Mouse (Mus musculus): ENCODE measurements around the gene Gm10717. TPM values are rescaled to one million over a fixed set of nuclear protein-coding genes. Genes with fewer than 3 reads are reported as not detected.
"Not testable (repeated sequence)": the region's sequence is repeated elsewhere in the genome, so short reads cannot be mapped to it uniquely, and the experiment has no call there.

Gm10717 gene
- polyA plus RNA-seq, 1 experiment from 2014 or later, result 1.0 TPM

- not testable (repeated sequence) for H3K4me2 ChIP-seq (replicated peaks); ATAC-seq (ENCODE audit: low FRiP score); H3K27me3 ChIP-seq (ENCODE audit: control insufficient read depth, insufficient read depth, low read length); H3K4me1 ChIP-seq (replicated peaks; ENCODE audit: control insufficient read depth, insufficient read depth, low read length); H3K9ac ChIP-seq; H3K27ac ChIP-seq; DNase-seq (ENCODE audit: low spot score); H3K4me3 ChIP-seq (replicated peaks; ENCODE audit: low read length); H3K9me3 ChIP-seq (ENCODE audit: control insufficient read depth, low read length); H3K36me3 ChIP-seq (replicated peaks; ENCODE audit: control insufficient read depth, insufficient read depth)
- WGBS, result 75% methylated on average over 9 of the region's 13 CpGs
Observed at GRCm38 (mm10) chr9:3023312-3023984, 1.8 kb upstream of the Gm10717 start, which contains the start of gene Gm10718. Gene Gm10718 (plus strand): TSS chr9:3023547.

GRCm38 (mm10) chr9:3023985-3024648 is 1.1 kb upstream of the Gm10717 start:
- 76% methylated on average over 15 of the region's 16 CpGs for WGBS
- not testable (repeated sequence) for H3K4me3 ChIP-seq (replicated peaks; ENCODE audit: low read length); DNase-seq (ENCODE audit: low spot score); H3K4me2 ChIP-seq (replicated peaks); ATAC-seq (ENCODE audit: low FRiP score); H3K9ac ChIP-seq; H3K36me3 ChIP-seq (replicated peaks; ENCODE audit: control insufficient read depth, insufficient read depth); H3K27me3 ChIP-seq (ENCODE audit: control insufficient read depth, insufficient read depth, low read length); H3K27ac ChIP-seq; H3K4me1 ChIP-seq (replicated peaks; ENCODE audit: control insufficient read depth, insufficient read depth, low read length); H3K9me3 ChIP-seq (ENCODE audit: control insufficient read depth, low read length)

- 65% methylated on average over 4 of the region's 6 CpGs for WGBS
- H3K27ac ChIP-seq; H3K36me3 ChIP-seq (replicated peaks; ENCODE audit: control insufficient read depth, insufficient read depth); DNase-seq (ENCODE audit: low spot score); H3K4me2 ChIP-seq (replicated peaks); H3K9me3 ChIP-seq (ENCODE audit: control insufficient read depth, low read length); H3K4me3 ChIP-seq (replicated peaks; ENCODE audit: low read length); H3K4me1 ChIP-seq (replicated peaks; ENCODE audit: control insufficient read depth, insufficient read depth, low read length); ATAC-seq (ENCODE audit: low FRiP score); H3K27me3 ChIP-seq (ENCODE audit: control insufficient read depth, insufficient read depth, low read length); H3K9ac ChIP-seq: not testable (repeated sequence)
Observed at GRCm38 (mm10) chr9:3025653-3026052, 436 bp downstream of the Gm10717 start.

GRCm38 (mm10) chr9:3026136-3026535 is 919 bp downstream of the Gm10717 start:
- H3K4me1 ChIP-seq (replicated peaks; ENCODE audit: control insufficient read depth, insufficient read depth, low read length); H3K36me3 ChIP-seq (replicated peaks; ENCODE audit: control insufficient read depth, insufficient read depth); H3K9me3 ChIP-seq (ENCODE audit: control insufficient read depth, low read length); H3K4me2 ChIP-seq (replicated peaks); ATAC-seq (ENCODE audit: low FRiP score); H3K9ac ChIP-seq; H3K27me3 ChIP-seq (ENCODE audit: control insufficient read depth, insufficient read depth, low read length); DNase-seq (ENCODE audit: low spot score); H3K27ac ChIP-seq; H3K4me3 ChIP-seq (replicated peaks; ENCODE audit: low read length): not testable (repeated sequence)
- 76% methylated on average over 5 of the region's 5 CpGs for WGBS

GRCm38 (mm10) chr9:3026741-3027140 is 1.5 kb downstream of the Gm10717 start:
- H3K4me3 ChIP-seq (replicated peaks; ENCODE audit: low read length); H3K9me3 ChIP-seq (ENCODE audit: control insufficient read depth, low read length); H3K4me1 ChIP-seq (replicated peaks; ENCODE audit: control insufficient read depth, insufficient read depth, low read length); H3K27ac ChIP-seq; H3K27me3 ChIP-seq (ENCODE audit: control insufficient read depth, insufficient read depth, low read length); H3K36me3 ChIP-seq (replicated peaks; ENCODE audit: control insufficient read depth, insufficient read depth); H3K9ac ChIP-seq; DNase-seq (ENCODE audit: low spot score); H3K4me2 ChIP-seq (replicated peaks); ATAC-seq (ENCODE audit: low FRiP score): not testable (repeated sequence)
- WGBS, result 72% methylated on average over 9 of the region's 9 CpGs

GRCm38 (mm10) chr9:3027200-3027599 is 2.0 kb downstream of the Gm10717 start:
- 75% methylated on average over 9 of the region's 9 CpGs for WGBS
- H3K9me3 ChIP-seq (ENCODE audit: control insufficient read depth, low read length); H3K27ac ChIP-seq; ATAC-seq (ENCODE audit: low FRiP score); H3K27me3 ChIP-seq (ENCODE audit: control insufficient read depth, insufficient read depth, low read length); H3K4me2 ChIP-seq (replicated peaks); H3K4me3 ChIP-seq (replicated peaks; ENCODE audit: low read length); H3K4me1 ChIP-seq (replicated peaks; ENCODE audit: control insufficient read depth, insufficient read depth, low read length); H3K9ac ChIP-seq; H3K36me3 ChIP-seq (replicated peaks; ENCODE audit: control insufficient read depth, insufficient read depth): not testable (repeated sequence)
- peak; percentile 66 for DNase-seq (ENCODE audit: low spot score)

- H3K9me3 ChIP-seq (ENCODE audit: control insufficient read depth, low read length); DNase-seq (ENCODE audit: low spot score); H3K36me3 ChIP-seq (replicated peaks; ENCODE audit: control insufficient read depth, insufficient read depth); ATAC-seq (ENCODE audit: low FRiP score); H3K27me3 ChIP-seq (ENCODE audit: control insufficient read depth, insufficient read depth, low read length); H3K4me3 ChIP-seq (replicated peaks; ENCODE audit: low read length); H3K27ac ChIP-seq; H3K9ac ChIP-seq; H3K4me2 ChIP-seq (replicated peaks); H3K4me1 ChIP-seq (replicated peaks; ENCODE audit: control insufficient read depth, insufficient read depth, low read length): not testable (repeated sequence)
- 70% methylated on average over 12 of the region's 16 CpGs for WGBS
Observed at GRCm38 (mm10) chr9:3029276-3030000, 4.2 kb downstream of the Gm10717 start.

- ATAC-seq (ENCODE audit: low FRiP score), result peak; percentile 38; the same call in 1 of the 2 replicates
Observed at GRCm38 (mm10) chr9:3030677-3031318, 5.6 kb downstream of the Gm10717 start.

GRCm38 (mm10) chr9:3034299-3034698 is 9.1 kb downstream of the Gm10717 start, which contains the start of gene Gm17535:
Gene Gm17535 (plus strand): TSS chr9:3034599.
- not testable (repeated sequence) for H3K9ac ChIP-seq; ATAC-seq (ENCODE audit: low FRiP score); H3K36me3 ChIP-seq (replicated peaks; ENCODE audit: control insufficient read depth, insufficient read depth); H3K27me3 ChIP-seq (ENCODE audit: control insufficient read depth, insufficient read depth, low read length); H3K9me3 ChIP-seq (ENCODE audit: control insufficient read depth, low read length); H3K4me2 ChIP-seq (replicated peaks); H3K4me3 ChIP-seq (replicated peaks; ENCODE audit: low read length); DNase-seq (ENCODE audit: low spot score); H3K4me1 ChIP-seq (replicated peaks; ENCODE audit: control insufficient read depth, insufficient read depth, low read length); H3K27ac ChIP-seq
- WGBS, result no CpG with 5 or more reads among the region's 8 CpGs

More at GRCm38 (mm10) chr9:3030677-3031318, 5.6 kb downstream of the Gm10717 start:
- H3K4me2 ChIP-seq (replicated peaks); H3K36me3 ChIP-seq (replicated peaks; ENCODE audit: control insufficient read depth, insufficient read depth); H3K9ac ChIP-seq; H3K4me1 ChIP-seq (replicated peaks; ENCODE audit: control insufficient read depth, insufficient read depth, low read length); H3K9me3 ChIP-seq (ENCODE audit: control insufficient read depth, low read length); H3K27ac ChIP-seq; H3K4me3 ChIP-seq (replicated peaks; ENCODE audit: low read length); H3K27me3 ChIP-seq (ENCODE audit: control insufficient read depth, insufficient read depth, low read length): not testable (repeated sequence)
- WGBS, result 66% methylated on average over 2 of the region's 10 CpGs
- peak; percentile 92 for DNase-seq (ENCODE audit: low spot score)

Measured in hindbrain, embryonic 14.5 days (tissue).